Mouse (Mus musculus) MEL (cell line): ENCODE data around the gene Aspg. TPM values are rescaled to one million over a fixed set of nuclear protein-coding genes. Genes with fewer than 3 reads are reported as not detected.
A peak's percentile ranks its signal among the peaks of the same experiment; 100 is the strongest.

ENCODE experiments used
- DNase-seq: peaks from one replicate; pipeline ENCODE4 v3.0.0; 2011; ENCODE audit warnings: low read depth, low spot score
- H3K27ac ChIP-seq: 2 replicates; pipeline ENCODE4 v1.5.1; 2012; ENCODE audit warnings: low read depth, mild to moderate bottlenecking, control low read depth, low read length, moderate library complexity; ENCODE audit not compliant: control insufficient read depth
- H3K27me3 ChIP-seq, 2 experiments: fragments of 150-350 bp in 1 of 2; sonication (generic) in 1 of 2; 2 replicates each; pipeline ENCODE4 v1.6.1; 2012; ENCODE audit warnings: low read length in 2 of 2, mild to moderate bottlenecking in 2 of 2, improper control_type of control experiment in 1 of 2, moderate library complexity in 1 of 2; ENCODE audit not compliant: insufficient read depth in 2 of 2, control insufficient read depth in 1 of 2
- H3K36me3 ChIP-seq, 2 experiments: 2 replicates each; pipeline ENCODE4 v1.6.1; 2012 to 2014; ENCODE audit warnings: low read length in 2 of 2, improper control_type of control experiment in 1 of 2, inconsistent platforms in 1 of 2, mild to moderate bottlenecking in 1 of 2; ENCODE audit not compliant: insufficient read depth in 2 of 2, control insufficient read depth in 1 of 2
- H3K4me1 ChIP-seq, 2 experiments: fragments of 150-350 bp in 1 of 2; sonication (generic) in 1 of 2; 2 replicates each; pipeline ENCODE4 v1.6.1; 2012; ENCODE audit warnings: low read length in 2 of 2, improper control_type of control experiment in 1 of 2, mild to moderate bottlenecking in 1 of 2; ENCODE audit not compliant: insufficient read depth in 2 of 2, control insufficient read depth in 1 of 2
- H3K4me3 ChIP-seq, 2 experiments: fragments of 150-350 bp in 1 of 2; sonication (generic) in 1 of 2; 2 replicates each; pipeline ENCODE4 v1.5.1; 2012; ENCODE audit warnings: low read depth in 2 of 2, low read length in 2 of 2, mild to moderate bottlenecking in 2 of 2, moderate library complexity in 2 of 2, control low read depth in 1 of 2, improper control_type of control experiment in 1 of 2; ENCODE audit not compliant: control insufficient read depth in 1 of 2, insufficient read depth in 1 of 2
- H3K79me2 ChIP-seq: 2 replicates; pipeline ENCODE4 v1.6.1; 2012; ENCODE audit warnings: mild to moderate bottlenecking, low read length, moderate library complexity; ENCODE audit not compliant: control insufficient read depth, poor library complexity, insufficient read depth
- H3K9ac ChIP-seq: 2 replicates; pipeline ENCODE4 v1.6.1; 2012; ENCODE audit warnings: low read depth, mild to moderate bottlenecking, control low read depth, low read length, moderate library complexity; ENCODE audit not compliant: control insufficient read depth, poor library complexity, severe bottlenecking
- H3K9me3 ChIP-seq: fragments of 150-350 bp; sonication (generic); replicated peaks from 2 replicates; pipeline ENCODE4 v1.6.1; 2012; ENCODE audit warnings: mild to moderate bottlenecking, low read length, improper control_type of control experiment, moderate library complexity; ENCODE audit not compliant: insufficient read depth
- BHLHE40 ChIP-seq: IDR thresholded peaks from 2 replicates; pipeline ENCODE4 v1.6.1; 2012; ENCODE audit warnings: low read depth, mild to moderate bottlenecking, inconsistent platforms, low read length, improper control_type of control experiment, borderline replicate concordance
- CHD1 ChIP-seq: IDR thresholded peaks from 2 replicates; pipeline ENCODE4 v1.6.1; 2012; ENCODE audit warnings: low read depth, mild to moderate bottlenecking, inconsistent platforms, low read length, improper control_type of control experiment
- CHD2 ChIP-seq: IDR thresholded peaks from 2 replicates; pipeline ENCODE4 v1.6.1; 2011; ENCODE audit warnings: low read length, improper control_type of control experiment
- CTCF ChIP-seq, 3 experiments: IDR thresholded peaks in 2 of 3; conservative IDR thresholded peaks in 1 of 3; 2 replicates each; pipeline ENCODE4 v1.5.1; 2011 to 2012; ENCODE audit warnings: low read length in 3 of 3, low read depth in 2 of 3, mild to moderate bottlenecking in 2 of 3, improper control_type of control experiment in 1 of 3, inconsistent platforms in 1 of 3, mixed read lengths in 1 of 3, moderate library complexity in 1 of 3; ENCODE audit not compliant: control insufficient read depth in 1 of 3, insufficient read depth in 1 of 3, poor library complexity in 1 of 3, severe bottlenecking in 1 of 3
- E2F4 ChIP-seq: IDR thresholded peaks from 2 replicates; pipeline ENCODE4 v1.6.1; 2011; ENCODE audit warnings: low read depth, low read length, improper control_type of control experiment, borderline replicate concordance
- ELF1 ChIP-seq: IDR thresholded peaks from 2 replicates; pipeline ENCODE4 v1.6.1; 2014; ENCODE audit warnings: low read depth, mild to moderate bottlenecking, inconsistent platforms, low read length, improper control_type of control experiment, moderate library complexity
- EP300 ChIP-seq, 2 experiments: IDR thresholded peaks; 2 replicates each; pipeline ENCODE4 v1.6.1; 2011; ENCODE audit warnings: improper control_type of control experiment in 2 of 2, low read length in 2 of 2, low read depth in 1 of 2, mild to moderate bottlenecking in 1 of 2
- GATA1 ChIP-seq: IDR thresholded peaks from 2 replicates; pipeline ENCODE4 v1.6.1; 2011; ENCODE audit warnings: low read depth, low read length, improper control_type of control experiment
- HCFC1 ChIP-seq: IDR thresholded peaks from 2 replicates; pipeline ENCODE4 v1.6.1; 2012; ENCODE audit warnings: low read depth, mild to moderate bottlenecking, inconsistent platforms, low read length, improper control_type of control experiment, moderate library complexity
- JUND ChIP-seq: IDR thresholded peaks from 2 replicates; pipeline ENCODE4 v1.6.1; 2011; ENCODE audit warnings: low read depth, mild to moderate bottlenecking, improper control_type of control experiment, low read length
- MAFK ChIP-seq: IDR thresholded peaks from 2 replicates; pipeline ENCODE4 v1.6.1; 2011; ENCODE audit warnings: low read depth, mild to moderate bottlenecking, low read length, improper control_type of control experiment, borderline replicate concordance
- MAX ChIP-seq: IDR thresholded peaks from 2 replicates; pipeline ENCODE4 v1.6.1; 2011; ENCODE audit warnings: low read length, improper control_type of control experiment
- MYB ChIP-seq: IDR thresholded peaks from 2 replicates; pipeline ENCODE4 v1.6.1; 2011; ENCODE audit warnings: mild to moderate bottlenecking, low read depth, low read length, improper control_type of control experiment
- MYC ChIP-seq: IDR thresholded peaks from 2 replicates; pipeline ENCODE4 v1.6.1; 2011; ENCODE audit warnings: low read depth, mild to moderate bottlenecking, low read length, improper control_type of control experiment, moderate library complexity
- NELFE ChIP-seq: IDR thresholded peaks from 2 replicates; pipeline ENCODE4 v1.6.1; 2011; ENCODE audit warnings: low read depth, low read length, improper control_type of control experiment
- NRF1 ChIP-seq: IDR thresholded peaks from 2 replicates; pipeline ENCODE4 v1.6.1; 2014; ENCODE audit warnings: low read depth, mild to moderate bottlenecking, inconsistent platforms, low read length, improper control_type of control experiment, moderate library complexity; ENCODE audit not compliant: poor library complexity, insufficient read depth, severe bottlenecking
- RAD21 ChIP-seq: IDR thresholded peaks from 2 replicates; pipeline ENCODE4 v1.6.1; 2011; ENCODE audit warnings: mild to moderate bottlenecking, low read depth, low read length, improper control_type of control experiment
- SIN3A ChIP-seq: IDR thresholded peaks from 2 replicates; pipeline ENCODE4 v1.6.1; 2012; ENCODE audit warnings: low read length, improper control_type of control experiment, inconsistent platforms
- SMC3 ChIP-seq: IDR thresholded peaks from 2 replicates; pipeline ENCODE4 v1.6.1; 2011; ENCODE audit warnings: low read depth, low read length, improper control_type of control experiment
- TBP ChIP-seq: IDR thresholded peaks from 2 replicates; pipeline ENCODE4 v1.8.0; 2011; ENCODE audit warnings: low read depth, low read length, improper control_type of control experiment
- TCF12 ChIP-seq: IDR thresholded peaks from 2 replicates; pipeline ENCODE4 v1.6.1; 2014; ENCODE audit warnings: low read depth, mild to moderate bottlenecking, inconsistent platforms, low read length, improper control_type of control experiment, moderate library complexity
- UBTF ChIP-seq: IDR thresholded peaks from 2 replicates; pipeline ENCODE4 v1.6.1; 2012; ENCODE audit warnings: low read depth, mild to moderate bottlenecking, inconsistent platforms, low read length, improper control_type of control experiment, moderate library complexity, borderline replicate concordance; ENCODE audit not compliant: insufficient read depth
- USF1 ChIP-seq: IDR thresholded peaks from 2 replicates; pipeline ENCODE4 v1.6.1; 2014; ENCODE audit warnings: low read depth, mild to moderate bottlenecking, inconsistent platforms, low read length, improper control_type of control experiment, moderate library complexity
- ZC3H11A ChIP-seq: IDR thresholded peaks from 2 replicates; pipeline ENCODE4 v1.6.1; 2012; ENCODE audit warnings: low read depth, mild to moderate bottlenecking, inconsistent platforms, low read length, improper control_type of control experiment
- ZKSCAN1 ChIP-seq: IDR thresholded peaks from 2 replicates; pipeline ENCODE4 v1.6.1; 2012; ENCODE audit warnings: low read depth, mild to moderate bottlenecking, inconsistent platforms, low read length, improper control_type of control experiment, moderate library complexity
- ZMIZ1 ChIP-seq: IDR thresholded peaks from 2 replicates; pipeline ENCODE4 v1.6.1; 2012; ENCODE audit warnings: low read depth, mild to moderate bottlenecking, inconsistent platforms, low read length, improper control_type of control experiment, moderate library complexity
- polyA plus RNA-seq, 2 experiments: library from polyadenylated mRNA; stranded (reverse) in 1 of 2; unstranded in 1 of 2; fragments of >175 nt in 1 of 2; fragments of >200 nt in 1 of 2; gene quantifications; 2 replicates each; pipeline versions ENCODE4 v1.2.1 to v1.2.4; 2012; ENCODE audit warnings: low replicate concordance in 2 of 2, low read depth in 1 of 2; ENCODE audit not compliant: insufficient read length in 2 of 2, insufficient read depth in 1 of 2, missing spikeins in 1 of 2
- total RNA-seq: library from RNA; depleted of rRNA; stranded (reverse); fragments of 300-350 nt; gene quantifications from 2 replicates; pipeline ENCODE4 v1.2.3, GENCODE M21; 2012

The Aspg gene
- total and polyA plus RNA-seq, 3 experiments: not detected

GRCm38 (mm10) chr12:112088609-112089324, 17.7 kb upstream of the Aspg start:
- H3K79me2 ChIP-seq: no peaks in the 10 kb centered on the region
- H3K27me3 ChIP-seq: no peaks in the 10 kb centered on the region
- H3K9me3 ChIP-seq: peaks cover 9% of the 10 kb centered on the region
- no peak overlapping the region for H3K4me3 ChIP-seq
- no peak for DNase-seq
- H3K4me1 ChIP-seq: no peaks in the 10 kb centered on the region
- TF ChIP-seq GATA1: no peak
- TF ChIP-seq ZKSCAN1: no peak
- no peak for TF ChIP-seq BHLHE40
- TF ChIP-seq ZC3H11A: no peak
- TF ChIP-seq CHD2: no peak
- TF ChIP-seq MAX: 0 out of 2 replicates have a peak, but pooled peaks have one; percentile 18
- TF ChIP-seq HCFC1: no peak
- H3K36me3 ChIP-seq: no peaks in the 10 kb centered on the region
- H3K27ac ChIP-seq: no peak overlapping the region
- no peak overlapping the region for H3K9ac ChIP-seq

- peak; percentile 83 for DNase-seq
- H3K27ac ChIP-seq: no peak overlapping the region
Observed at GRCm38 (mm10) chr12:112091054-112091453, 15.4 kb upstream of the Aspg start.

GRCm38 (mm10) chr12:112094261-112094880, 12.1 kb upstream of the Aspg start:
- no peak overlapping the region for H3K9ac ChIP-seq
- no peak overlapping the region for H3K27ac ChIP-seq
- H3K4me3 ChIP-seq: no peak overlapping the region
- no peaks in the 10 kb centered on the region for H3K27me3 ChIP-seq
- no peaks in the 10 kb centered on the region for H3K36me3 ChIP-seq
- no peaks in the 10 kb centered on the region for H3K79me2 ChIP-seq
- no peaks in the 10 kb centered on the region for H3K4me1 ChIP-seq
- peaks cover 2% of the 10 kb centered on the region for H3K9me3 ChIP-seq
- no peak for DNase-seq
- TF ChIP-seq ZMIZ1 (no peak), JUND (no peak), ELF1 (no peak), ZC3H11A (no peak), TBP (no peak), MYC (no peak), USF1 (no peak), NELFE (no peak), BHLHE40 (no peak), CHD2 (no peak), EP300 (IDR thresholded peaks at IDR 0.05; ENCODE audit: low read depth in 1 of 2, low read length in 2 of 2) (no peak), E2F4 (no peak), HCFC1 (no peak), UBTF (no peak), CHD1 (no peak), MAX (no peak), SIN3A (no peak)

More at GRCm38 (mm10) chr12:112091054-112091453, 15.4 kb upstream of the Aspg start:
- Histone ChIP-seq H3K27me3 (no peaks in the 10 kb centered on the region), H3K9ac (no peak overlapping the region), H3K79me2 (no peaks in the 10 kb centered on the region), H3K4me1 (no peaks in the 10 kb centered on the region), H3K36me3 (no peaks in the 10 kb centered on the region), H3K9me3 (peaks cover 7% of the 10 kb centered on the region), H3K4me3 (no peak overlapping the region)
- TF ChIP-seq CHD2 (no peak), RAD21 (peak; percentile 95), NRF1 (no peak), JUND (no peak), MYC (no peak), CTCF (IDR thresholded peaks at IDR 0.05 in 2 of 3, conservative IDR thresholded peaks at IDR 0.05 in 1 of 3; ENCODE audit: control insufficient read depth in 1 of 3, insufficient read depth in 1 of 3, low read depth in 2 of 3, low read length in 3 of 3, poor library complexity in 1 of 3, severe bottlenecking in 1 of 3) (peak in 1 of 3 experiments; percentile 97; a peak in 2 of 6 replicates), TCF12 (no peak), ZC3H11A (peak; percentile 86), HCFC1 (no peak), NELFE (no peak), MYB (no peak), SMC3 (peak; percentile 96), MAFK (no peak), SIN3A (no peak)
